Mouse (Mus musculus) adrenal gland, postnatal 14 days (tissue): ENCODE results near the gene Pbx4. TPM values are rescaled to one million over a fixed set of nuclear protein-coding genes. Genes with fewer than 3 reads are reported as not detected.

Experiments used
- DNase-seq: peaks from one replicate; pipeline ENCODE4 v3.0.0; 2021; ENCODE audit warnings: mixed read lengths
- total RNA-seq: library from RNA; stranded (reverse); gene quantifications from 2 replicates; pipeline ENCODE4 v1.2.3, GENCODE M21; 2021

The Pbx4 gene
- total RNA-seq, 1 experiment from 2014 or later = 1.3 TPM

DNA sequence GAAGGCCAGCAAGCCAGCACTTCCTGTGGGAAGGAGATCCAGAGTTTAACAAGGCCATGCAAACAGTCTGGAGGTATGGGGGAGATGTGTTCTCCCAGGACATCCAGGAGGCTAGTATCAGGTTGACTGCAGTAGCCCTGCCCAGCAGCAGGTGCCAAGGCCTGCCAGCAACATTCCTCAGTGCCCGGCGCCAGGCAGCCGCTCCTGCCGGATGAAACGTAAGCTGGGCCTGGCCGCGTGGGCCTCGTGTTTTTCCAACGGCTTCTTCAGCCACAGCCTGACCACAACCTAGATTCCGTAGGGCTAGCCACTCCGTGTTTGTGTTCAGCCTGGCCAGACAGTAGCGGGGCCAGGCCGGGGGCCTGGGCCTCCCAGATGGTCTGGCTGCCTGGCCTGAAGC lies 42.4 kb downstream of the Pbx4 start:
- no peak for DNase-seq

DNA sequence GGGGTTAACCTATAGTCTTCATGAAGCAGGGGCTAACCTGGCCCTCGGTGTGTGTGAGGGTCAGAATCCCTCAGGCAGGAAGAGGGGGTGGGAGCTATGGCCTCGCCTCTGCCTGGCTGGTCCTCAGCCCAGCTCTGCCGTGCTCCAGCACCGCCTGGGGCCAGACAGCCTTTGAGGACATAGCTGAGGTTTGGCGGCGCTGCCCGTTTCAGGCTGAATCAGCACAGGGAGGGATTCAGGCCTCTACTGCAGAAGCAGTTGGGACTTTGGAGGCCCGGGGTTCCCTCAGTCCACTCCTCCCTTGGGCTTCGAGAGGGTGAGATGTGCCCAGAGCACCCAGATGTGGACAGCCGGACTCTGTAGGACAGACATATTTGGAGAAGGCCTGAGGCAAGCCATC lies 43.8 kb downstream of the Pbx4 start:
- no peak for DNase-seq

DNA sequence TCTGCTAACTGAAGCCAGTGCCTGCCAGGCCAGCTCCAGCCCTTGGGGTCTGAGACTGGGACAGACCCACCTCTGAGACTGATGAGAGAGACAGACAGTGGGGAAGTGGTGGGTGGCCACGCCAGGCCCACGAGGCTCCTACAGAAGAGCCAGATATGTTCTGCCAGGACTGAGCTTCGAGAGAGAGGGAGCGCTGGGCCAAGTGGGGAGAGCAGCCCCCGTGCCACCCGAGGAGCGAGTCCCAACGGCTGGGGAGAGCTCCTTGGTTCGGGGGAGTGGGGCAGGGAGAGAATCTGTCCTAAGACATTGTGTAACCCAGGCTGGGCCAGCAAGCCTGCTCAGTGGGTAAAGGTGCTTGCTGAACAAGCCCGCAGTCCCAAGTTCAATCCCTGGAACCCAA lies 44.7 kb downstream of the Pbx4 start:
- no peak for DNase-seq

DNA sequence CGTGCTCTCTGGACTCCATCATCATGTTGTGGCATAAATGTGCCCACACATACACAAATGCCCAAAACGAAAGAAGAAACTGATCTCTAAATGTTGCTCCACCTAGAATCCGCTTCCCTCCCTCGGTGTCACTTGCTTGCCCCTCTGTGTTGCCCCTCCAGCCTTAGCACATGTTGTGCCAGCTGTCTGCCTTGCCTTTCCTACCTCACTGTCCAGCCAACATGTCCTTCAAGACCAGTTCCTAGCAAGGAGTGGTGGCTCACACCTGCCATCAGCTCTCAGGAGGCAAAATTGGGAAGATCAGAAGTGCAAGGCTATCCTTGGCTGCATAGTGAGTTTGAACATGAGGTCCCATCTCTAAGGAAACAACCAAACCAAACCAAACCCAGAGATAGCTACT lies 45.1 kb downstream of the Pbx4 start:
- DNase-seq = no peak

DNA sequence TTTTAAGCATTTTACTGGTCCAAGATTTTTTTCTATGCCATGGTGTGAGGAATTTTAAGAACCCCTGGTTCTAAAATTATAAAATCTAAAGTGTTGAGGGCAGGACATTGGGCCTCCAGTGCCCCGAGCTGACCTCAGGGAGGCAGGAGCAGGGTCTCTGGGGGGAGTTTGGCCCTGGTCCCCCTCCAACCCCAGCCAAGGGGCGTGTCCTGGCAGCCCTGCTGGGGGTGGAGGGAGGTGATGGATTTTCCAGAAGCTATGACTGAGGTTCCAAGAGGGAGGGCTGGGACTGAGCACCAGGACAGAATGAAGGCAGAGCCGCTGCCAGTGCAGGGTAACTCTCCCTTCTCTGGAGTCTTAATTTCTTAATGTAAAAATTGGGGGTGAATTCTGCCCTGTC lies 45.7 kb downstream of the Pbx4 start:
- no peak for DNase-seq

- no peak for DNase-seq
Observed at GRCm38 (mm10) chr8:69879678-69880077, 47.4 kb downstream of the Pbx4 start.

DNA sequence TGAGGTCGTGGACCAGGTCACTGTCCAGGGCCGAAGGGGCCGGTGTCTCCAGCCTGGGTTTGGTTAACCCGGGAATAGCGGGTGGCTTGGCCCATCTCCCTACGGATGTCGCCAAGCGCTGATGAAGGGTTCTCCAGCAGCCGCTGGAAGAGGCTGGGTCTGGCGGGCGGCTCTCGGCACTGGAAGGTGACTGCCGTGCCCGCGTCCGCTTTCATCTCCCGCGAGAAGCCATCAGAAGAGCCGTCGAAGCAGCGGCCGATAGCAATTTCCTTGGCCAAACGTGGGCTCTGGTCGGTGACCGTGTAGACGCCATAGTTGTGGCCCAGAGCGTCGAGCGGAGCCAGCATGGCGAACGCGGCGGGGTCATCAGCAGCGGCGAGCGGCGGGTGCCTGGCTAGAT lies 48.5 kb downstream of the Pbx4 start:
- no peak for DNase-seq

GRCm38 (mm10) chr8:69881261-69881865 lies 49.1 kb downstream of the Pbx4 start:
- DNase-seq = no peak

DNA sequence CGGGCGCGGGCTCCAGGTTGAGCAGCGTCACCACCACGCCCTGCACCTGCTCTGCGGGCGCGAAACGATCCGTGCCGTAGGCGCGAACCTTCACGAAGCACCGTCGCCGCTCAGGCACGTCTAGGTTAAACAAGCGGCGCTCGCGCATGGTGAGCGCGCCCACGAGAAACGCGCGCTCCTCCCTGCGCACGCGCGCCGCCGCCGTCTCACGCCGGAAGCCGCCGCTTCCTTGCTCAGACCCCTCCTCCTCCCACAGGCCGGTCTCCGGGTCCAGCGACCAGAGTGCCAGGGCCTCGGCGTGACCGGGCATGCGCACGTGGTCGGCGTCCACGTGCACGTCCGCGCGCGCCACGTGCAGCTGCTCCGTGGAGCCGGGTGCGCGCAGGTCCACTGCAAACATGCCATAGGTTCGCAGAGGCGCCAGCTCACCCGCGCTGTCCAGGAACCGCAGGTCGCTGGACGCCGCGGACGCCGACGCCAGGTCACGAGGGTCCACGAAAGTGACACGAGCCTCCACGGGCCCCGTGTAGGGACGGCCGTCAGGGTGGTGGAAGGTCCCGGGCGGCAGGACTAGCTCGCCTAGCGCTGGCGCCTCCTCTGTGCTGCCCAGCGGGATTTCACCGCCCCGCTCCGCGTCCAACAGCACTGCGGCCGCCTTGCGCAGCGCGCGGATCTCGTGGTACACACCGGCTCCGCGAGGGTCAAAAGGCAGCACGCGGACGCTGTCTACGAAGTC lies 49.9 kb downstream of the Pbx4 start:
- peak; percentile 70 for DNase-seq

GRCm38 (mm10) chr8:69882833-69883600 lies 50.7 kb downstream of the Pbx4 start:
- DNase-seq = no peak

- peak; percentile 80 for DNase-seq
Observed at GRCm38 (mm10) chr8:69884141-69884540, 51.9 kb downstream of the Pbx4 start.

DNA sequence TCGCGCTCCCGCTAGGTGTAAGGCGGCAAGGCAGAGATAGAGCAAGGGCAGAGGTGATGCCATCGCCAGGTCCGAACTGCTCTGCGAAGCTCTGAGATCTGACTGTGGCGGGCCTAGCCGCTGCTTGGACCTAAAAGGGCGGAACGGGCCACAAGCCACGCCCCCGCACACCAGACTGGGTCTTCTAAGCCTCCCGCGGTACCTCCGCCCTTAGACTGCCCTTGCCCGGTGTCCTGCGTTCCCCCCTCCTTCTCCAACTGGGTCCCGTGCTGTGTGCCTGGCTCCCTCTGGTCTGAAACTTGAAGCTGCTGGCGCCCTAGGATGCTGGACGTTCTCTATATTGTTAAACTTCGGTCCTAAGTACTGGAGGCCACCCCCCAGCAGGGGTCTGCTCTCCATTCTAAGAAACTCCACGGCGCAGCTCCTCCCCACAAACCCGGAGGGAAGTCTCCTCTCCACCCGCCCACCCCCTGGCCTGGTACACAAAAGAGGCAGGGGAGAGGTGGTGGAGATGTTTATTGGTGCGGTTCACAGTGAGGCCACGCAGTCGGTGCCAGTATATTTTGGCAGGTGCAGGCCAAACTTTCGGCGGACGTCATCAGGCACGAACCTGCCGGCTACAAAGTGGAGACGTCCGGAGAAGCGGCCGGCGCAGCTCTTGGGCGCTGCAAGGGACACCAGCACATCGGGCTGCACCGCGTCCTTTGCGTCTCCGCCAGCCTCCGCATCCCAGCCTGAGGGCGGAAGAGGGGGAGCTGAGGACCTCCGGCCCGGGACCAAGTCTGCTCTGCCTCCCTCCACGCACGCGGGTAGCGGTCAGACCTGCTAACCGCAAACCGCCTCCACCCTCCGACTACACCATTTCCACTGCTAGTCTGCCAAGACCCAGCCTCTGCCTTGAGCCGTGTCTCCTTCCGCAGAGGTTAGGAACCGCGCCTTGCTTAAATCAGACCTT lies 55.3 kb downstream of the Pbx4 start, which contains the start of gene Cilp2:
TSS of gene Cilp2 (minus strand) at position 399 of the 955 bp plus-strand sequence.
- peak; percentile 40 for DNase-seq

GRCm38 (mm10) chr8:69888244-69888866 lies 56.1 kb downstream of the Pbx4 start:
- DNase-seq = peak; percentile 54

GRCm38 (mm10) chr8:69888902-69889301 lies 56.6 kb downstream of the Pbx4 start:
- peak; percentile 42 for DNase-seq

DNA sequence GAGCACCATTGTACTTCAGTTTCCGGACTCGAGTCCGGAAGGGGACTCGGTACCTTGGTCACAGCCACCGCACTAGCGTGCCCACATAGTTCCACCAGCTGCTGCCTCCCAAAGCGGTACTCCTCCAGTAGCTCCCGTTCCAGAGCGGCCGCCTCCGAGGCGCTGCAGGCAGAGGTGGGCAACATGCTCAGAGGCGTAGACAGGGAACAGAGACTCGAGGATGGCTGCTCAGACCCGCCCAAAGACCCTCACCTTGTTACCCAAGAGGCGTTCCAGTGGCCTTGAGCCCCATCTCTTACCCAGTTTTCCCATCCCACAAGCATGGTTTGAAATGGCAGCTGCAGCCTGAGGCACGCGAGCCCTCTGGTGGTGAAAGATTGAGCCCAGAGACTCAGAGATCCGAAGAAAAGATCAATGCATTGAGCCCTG lies 58.5 kb downstream of the Pbx4 start:
- peak; percentile 64 for DNase-seq

GRCm38 (mm10) chr8:69893863-69894262 lies 61.6 kb downstream of the Pbx4 start:
- DNase-seq = peak; percentile 87

DNA sequence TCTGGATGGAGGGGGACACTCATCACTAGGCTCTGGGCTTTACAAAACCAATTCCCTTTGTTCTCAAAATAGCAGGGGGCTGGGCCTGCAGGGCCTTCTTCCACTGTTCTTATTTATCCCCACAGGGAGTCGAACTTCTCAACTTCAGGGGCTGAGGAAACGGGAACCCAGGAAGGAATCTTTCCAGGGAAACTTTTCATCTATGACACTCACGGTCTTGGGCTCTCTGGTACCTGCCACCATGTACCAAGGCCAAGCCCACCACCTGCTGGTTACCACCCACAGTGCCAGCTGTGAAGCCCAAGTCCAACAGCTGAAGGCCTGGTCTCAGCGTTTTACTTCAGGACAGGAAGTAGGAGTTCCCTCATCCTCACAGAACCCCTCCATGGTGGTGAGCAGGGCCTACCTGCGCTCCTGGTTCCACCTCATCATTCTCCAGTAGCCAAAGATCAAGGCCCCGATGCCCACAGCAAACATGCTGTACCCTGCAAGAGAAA lies 62.6 kb downstream of the Pbx4 start:
- DNase-seq = no peak

DNA sequence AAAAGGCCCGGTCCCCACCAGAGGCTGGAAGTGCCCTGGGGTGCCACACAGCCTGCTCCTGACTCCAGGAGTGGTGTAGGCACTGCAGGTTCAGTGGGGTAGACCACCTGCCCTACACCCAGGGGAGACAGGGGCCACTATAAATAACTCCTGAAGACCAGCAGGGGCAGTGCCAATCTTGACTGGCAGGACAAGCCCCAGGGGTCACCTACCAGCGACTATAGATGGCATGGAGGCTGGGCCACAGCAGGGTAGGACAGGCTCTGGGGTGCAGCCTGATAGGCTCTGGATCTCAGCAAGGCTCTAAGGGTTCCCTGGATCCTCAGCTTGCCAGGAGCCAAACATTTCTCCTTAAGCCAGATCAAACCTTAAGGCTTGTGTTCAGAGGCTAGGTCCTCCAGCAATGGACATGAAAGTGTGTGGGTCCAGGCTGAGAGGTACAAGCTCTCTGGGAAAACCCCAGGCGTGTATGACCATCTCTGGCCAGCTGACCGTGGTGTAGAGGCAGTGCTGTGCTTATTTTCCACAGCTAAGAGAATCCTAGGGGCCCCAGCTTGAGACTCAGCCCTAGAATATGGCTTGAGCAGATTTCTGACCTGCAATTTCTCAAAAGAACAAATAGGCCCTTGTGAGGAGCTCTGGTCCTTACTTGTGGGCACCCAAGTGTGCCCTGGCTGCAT lies 63.6 kb downstream of the Pbx4 start:
- DNase-seq = no peak

GRCm38 (mm10) chr8:69897857-69898256 lies 65.6 kb downstream of the Pbx4 start:
- DNase-seq = no peak

GRCm38 (mm10) chr8:69899876-69900275 lies 67.6 kb downstream of the Pbx4 start:
- DNase-seq = no peak
